Mouse (Mus musculus): ENCODE results near the gene Naga. TPM values are rescaled to one million over a fixed set of nuclear protein-coding genes. Genes with fewer than 3 reads are reported as not detected.

Naga gene
- polyA plus RNA-seq, 1 experiment from 2014 or later: 38.7 TPM

DNA sequence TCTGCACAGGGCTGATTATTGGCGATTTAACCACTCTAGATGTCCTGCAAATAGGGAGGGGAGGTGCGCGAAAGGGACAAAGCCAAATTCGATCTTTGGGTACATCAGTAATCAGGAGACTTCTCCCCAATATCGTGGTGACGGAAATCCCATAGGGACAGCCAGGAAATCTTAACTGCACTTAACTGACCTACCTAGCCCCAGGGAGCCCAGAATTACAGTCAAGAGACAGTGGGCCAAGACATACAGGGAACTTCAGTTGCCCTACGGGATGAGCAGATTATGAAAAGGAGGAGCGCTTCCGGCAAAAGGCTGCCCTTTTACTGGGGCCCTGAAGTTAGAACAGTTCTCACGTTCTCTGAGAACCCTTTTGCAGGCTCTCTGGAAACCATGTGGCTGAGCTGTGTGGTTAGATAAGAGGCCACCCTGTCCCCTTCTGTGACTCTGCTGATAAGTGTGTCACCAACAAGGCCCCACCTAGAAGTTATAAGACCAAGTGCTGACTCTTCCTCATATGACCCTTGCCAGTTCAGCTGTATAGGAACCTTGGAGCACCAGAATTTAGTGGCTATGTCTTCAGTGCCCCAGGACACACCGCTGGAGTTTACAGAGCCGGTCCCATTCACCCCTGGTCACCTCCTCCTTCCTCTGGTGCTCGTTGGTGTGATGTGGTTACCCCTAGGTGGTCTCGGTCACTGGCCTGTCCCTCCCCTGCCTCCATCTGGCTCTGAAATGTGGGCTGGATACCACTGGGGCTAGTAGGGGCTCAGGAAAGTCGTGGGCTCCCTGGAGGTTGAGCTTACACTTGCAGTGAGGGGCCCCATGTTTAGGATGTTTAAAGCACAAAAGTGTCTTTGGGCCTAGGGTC is 3.2 kb upstream of the Naga start:
- Histone ChIP-seq H3K9ac (peak overlapping the region; percentile 50; the same call in 1 of the 2 replicates), H3K4me1 (replicated peaks; ENCODE audit: control insufficient read depth, insufficient read depth, low read length) (peaks cover 16% of the 10 kb centered on the region), H3K9me3 (ENCODE audit: control insufficient read depth, low read length) (no peaks in the 10 kb centered on the region), H3K27ac (no peak overlapping the region), H3K36me3 (replicated peaks; ENCODE audit: control insufficient read depth, insufficient read depth) (no peaks in the 10 kb centered on the region), H3K27me3 (ENCODE audit: control insufficient read depth, insufficient read depth, low read length) (peaks cover 18% of the 10 kb centered on the region), H3K4me2 (replicated peaks) (peak overlapping the region; percentile 51), H3K4me3 (replicated peaks; ENCODE audit: low read length) (no peak overlapping the region)
- DNase-seq (ENCODE audit: low spot score) (no peak), ATAC-seq (ENCODE audit: low FRiP score) (no peak)
- 71% methylated on average over 15 of the region's 15 CpGs for WGBS

DNA sequence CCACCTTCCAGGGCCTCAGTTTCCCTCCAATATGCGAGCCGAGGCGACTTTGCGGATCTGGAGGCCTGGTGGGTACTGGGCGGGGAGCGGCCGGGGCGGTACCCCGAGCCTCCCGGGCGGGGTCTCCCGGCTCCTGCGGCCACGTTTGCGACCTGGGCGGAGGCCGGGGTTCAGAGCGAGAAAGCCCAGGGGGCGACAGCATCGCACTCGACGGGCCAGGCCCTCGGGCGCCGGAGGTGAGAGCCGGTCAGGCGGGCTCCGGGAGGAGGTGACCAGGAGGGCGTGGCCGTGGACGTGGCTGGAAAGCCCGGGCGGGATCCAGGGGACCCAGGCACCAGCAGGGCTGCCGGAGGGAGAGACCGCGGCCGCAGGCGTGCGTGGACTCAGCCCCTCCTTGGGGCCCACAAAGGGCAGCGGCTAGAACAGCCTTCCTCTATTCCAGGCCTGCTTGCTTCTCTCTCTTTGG is 2.3 kb upstream of the Naga start:
- DNase-seq (ENCODE audit: low spot score): no peak
- 5% methylated on average over 39 of the region's 40 CpGs for WGBS

DNA sequence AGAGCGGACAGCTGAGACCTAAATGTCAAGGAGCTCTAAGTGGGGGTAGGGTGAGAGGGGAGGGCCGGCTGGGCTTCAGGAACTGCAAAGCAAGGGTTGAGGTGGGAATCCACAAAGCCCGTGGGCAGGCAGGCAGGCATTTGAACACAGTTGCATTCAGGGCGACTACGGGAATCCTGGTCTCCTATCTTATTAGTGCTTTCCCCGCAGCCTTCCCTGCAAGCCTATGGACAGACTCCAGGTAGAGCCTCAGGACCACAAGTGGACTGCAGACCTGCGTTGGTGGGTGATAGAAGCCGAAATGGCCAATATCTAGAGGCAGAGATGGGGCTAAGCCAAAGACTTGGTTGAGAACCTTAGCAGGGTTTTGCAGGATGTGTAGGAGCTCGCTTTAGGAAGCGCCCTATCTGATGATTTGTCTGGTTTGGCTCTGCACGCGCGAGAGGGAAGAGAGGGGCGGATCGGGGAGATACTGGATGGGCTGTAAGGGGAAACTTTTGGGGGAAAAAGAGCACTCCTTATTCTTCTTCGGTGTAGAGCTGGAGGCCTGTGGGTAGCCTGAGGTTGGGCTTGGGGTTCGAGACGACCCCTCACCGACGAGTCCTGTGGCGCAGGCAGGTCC is 1.8 kb upstream of the Naga start:
- WGBS: 47% methylated on average over 21 of the region's 21 CpGs
- peaks cover 3% of the 10 kb centered on the region; the same call in 1 of the 2 replicates for H3K36me3 ChIP-seq (replicated peaks; ENCODE audit: control insufficient read depth, insufficient read depth)
- H3K4me3 ChIP-seq (replicated peaks; ENCODE audit: low read length): peak overlapping the region; percentile 24
- ATAC-seq (ENCODE audit: low FRiP score): no peak
- peak overlapping the region; percentile 51 for H3K4me2 ChIP-seq (replicated peaks)
- H3K27ac ChIP-seq: no peak overlapping the region
- peaks cover 18% of the 10 kb centered on the region for H3K27me3 ChIP-seq (ENCODE audit: control insufficient read depth, insufficient read depth, low read length)
- H3K9me3 ChIP-seq (ENCODE audit: control insufficient read depth, low read length): no peaks in the 10 kb centered on the region
- peaks cover 14% of the 10 kb centered on the region for H3K4me1 ChIP-seq (replicated peaks; ENCODE audit: control insufficient read depth, insufficient read depth, low read length)
- no peak for DNase-seq (ENCODE audit: low spot score)
- peak overlapping the region; percentile 50 for H3K9ac ChIP-seq

More for the DNA sequence above, 2.3 kb upstream of the Naga start:
- Histone ChIP-seq H3K27me3 (ENCODE audit: control insufficient read depth, insufficient read depth, low read length) (peaks cover 18% of the 10 kb centered on the region), H3K4me2 (replicated peaks) (peak overlapping the region; percentile 51), H3K4me3 (replicated peaks; ENCODE audit: low read length) (peak overlapping the region; percentile 24), H3K9ac (peak overlapping the region; percentile 50), H3K27ac (no peak overlapping the region), H3K9me3 (ENCODE audit: control insufficient read depth, low read length) (no peaks in the 10 kb centered on the region), H3K36me3 (replicated peaks; ENCODE audit: control insufficient read depth, insufficient read depth) (no peaks in the 10 kb centered on the region; the same call in 1 of the 2 replicates), H3K4me1 (replicated peaks; ENCODE audit: control insufficient read depth, insufficient read depth, low read length) (peaks cover 14% of the 10 kb centered on the region)
- no peak for ATAC-seq (ENCODE audit: low FRiP score)

DNA sequence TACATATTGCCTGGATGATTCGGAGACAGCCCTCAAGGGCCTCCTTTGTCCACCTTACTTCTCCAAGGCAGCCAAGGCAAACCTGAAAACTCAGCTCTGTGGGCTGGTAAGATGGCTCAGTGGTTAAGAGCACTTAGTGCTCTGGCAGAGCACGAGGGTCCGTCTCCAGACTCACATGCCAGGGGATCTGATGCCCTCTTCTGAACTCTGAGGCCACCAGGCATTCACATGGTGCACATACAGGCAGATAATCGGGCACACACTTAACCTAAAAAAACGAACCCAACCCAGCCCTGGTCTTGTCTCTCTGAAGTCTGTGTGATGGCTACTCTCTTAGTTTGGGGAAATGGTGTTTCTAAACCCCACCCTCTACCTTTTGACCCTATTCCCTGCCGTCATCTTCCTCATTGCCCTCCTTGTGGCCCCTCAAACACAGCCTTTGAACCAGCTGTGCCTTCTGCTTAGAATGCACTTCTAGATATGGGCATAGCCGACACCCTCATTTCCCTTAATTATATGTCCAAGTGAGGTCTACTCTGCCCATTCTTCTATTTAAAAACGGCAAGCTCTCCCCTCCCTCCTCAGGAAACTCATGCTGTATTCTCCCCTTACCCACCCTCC is 1.0 kb upstream of the Naga start:
- peaks cover 18% of the 10 kb centered on the region for H3K27me3 ChIP-seq (ENCODE audit: control insufficient read depth, insufficient read depth, low read length)
- ATAC-seq (ENCODE audit: low FRiP score): no peak
- H3K4me2 ChIP-seq (replicated peaks): peak overlapping the region; percentile 71; the same call in 1 of the 2 replicates
- H3K9me3 ChIP-seq (ENCODE audit: control insufficient read depth, low read length): no peaks in the 10 kb centered on the region
- H3K9ac ChIP-seq: no peak overlapping the region
- H3K27ac ChIP-seq: no peak overlapping the region
- peaks cover 11% of the 10 kb centered on the region for H3K36me3 ChIP-seq (replicated peaks; ENCODE audit: control insufficient read depth, insufficient read depth)
- DNase-seq (ENCODE audit: low spot score): no peak
- peaks cover 14% of the 10 kb centered on the region for H3K4me1 ChIP-seq (replicated peaks; ENCODE audit: control insufficient read depth, insufficient read depth, low read length)
- 81% methylated on average over 8 of the region's 8 CpGs for WGBS
- no peak overlapping the region for H3K4me3 ChIP-seq (replicated peaks; ENCODE audit: low read length)

DNA sequence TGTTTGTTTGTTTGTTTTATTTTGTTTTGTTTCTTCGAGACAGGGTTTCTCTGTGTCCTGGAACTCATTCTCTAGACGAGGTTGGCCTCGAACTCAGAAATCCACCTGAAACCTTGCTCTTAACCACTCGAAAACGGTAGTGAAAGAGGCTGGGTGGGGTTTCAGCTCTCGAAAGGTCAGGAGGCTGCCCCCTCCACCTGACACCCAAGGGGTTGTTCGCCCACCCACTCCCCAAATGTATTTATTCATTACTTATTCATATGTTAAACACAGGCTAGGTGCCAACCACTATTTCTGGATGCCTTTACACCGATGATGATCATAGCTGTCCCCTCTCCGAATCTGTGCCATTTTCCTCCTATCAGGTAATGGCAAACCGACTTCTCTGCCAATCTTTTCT is 425 bp upstream of the Naga start:
- DNase-seq (ENCODE audit: low spot score): no peak
- peaks cover 18% of the 10 kb centered on the region for H3K27me3 ChIP-seq (ENCODE audit: control insufficient read depth, insufficient read depth, low read length)
- H3K9ac ChIP-seq: peak overlapping the region; percentile 64
- H3K4me1 ChIP-seq (replicated peaks; ENCODE audit: control insufficient read depth, insufficient read depth, low read length): peaks cover 14% of the 10 kb centered on the region
- H3K36me3 ChIP-seq (replicated peaks; ENCODE audit: control insufficient read depth, insufficient read depth): peaks cover 16% of the 10 kb centered on the region
- H3K27ac ChIP-seq: no peak overlapping the region
- WGBS: 58% methylated on average over 10 of the region's 10 CpGs
- no peak for ATAC-seq (ENCODE audit: low FRiP score)
- H3K4me2 ChIP-seq (replicated peaks): peak overlapping the region; percentile 71
- H3K9me3 ChIP-seq (ENCODE audit: control insufficient read depth, low read length): no peaks in the 10 kb centered on the region
- H3K4me3 ChIP-seq (replicated peaks; ENCODE audit: low read length): peak overlapping the region; percentile 59

DNA sequence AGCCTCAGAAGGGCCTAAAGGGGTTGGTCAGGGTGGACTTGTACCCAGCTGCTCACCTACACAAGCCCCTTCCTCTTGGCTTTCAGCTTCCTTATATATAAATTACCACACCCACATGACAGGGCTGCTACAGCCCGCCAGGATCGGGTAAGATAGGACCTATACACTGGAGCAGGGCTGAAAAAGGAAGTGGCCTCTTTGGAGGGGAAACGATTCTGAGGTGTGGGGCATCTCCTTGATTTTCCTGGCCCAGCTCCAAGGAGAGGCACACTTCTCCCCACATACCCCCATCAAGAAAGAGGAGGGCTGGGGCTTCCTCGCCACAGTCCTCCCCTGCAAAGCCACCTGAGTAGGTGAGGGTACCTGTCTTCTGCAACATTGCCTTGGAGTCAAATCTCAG is 850 bp downstream of the Naga start:
- Histone ChIP-seq H3K4me2 (replicated peaks) (peak overlapping the region; percentile 71), H3K4me1 (replicated peaks; ENCODE audit: control insufficient read depth, insufficient read depth, low read length) (peaks cover 14% of the 10 kb centered on the region), H3K9ac (peak overlapping the region; percentile 64), H3K9me3 (ENCODE audit: control insufficient read depth, low read length) (no peaks in the 10 kb centered on the region), H3K27me3 (ENCODE audit: control insufficient read depth, insufficient read depth, low read length) (peaks cover 18% of the 10 kb centered on the region), H3K36me3 (replicated peaks; ENCODE audit: control insufficient read depth, insufficient read depth) (peaks cover 16% of the 10 kb centered on the region), H3K4me3 (replicated peaks; ENCODE audit: low read length) (peak overlapping the region; percentile 59), H3K27ac (no peak overlapping the region)
- ATAC-seq (ENCODE audit: low FRiP score) (no peak), DNase-seq (ENCODE audit: low spot score) (no peak)
- 55% methylated on average over 4 of the region's 4 CpGs for WGBS

DNA sequence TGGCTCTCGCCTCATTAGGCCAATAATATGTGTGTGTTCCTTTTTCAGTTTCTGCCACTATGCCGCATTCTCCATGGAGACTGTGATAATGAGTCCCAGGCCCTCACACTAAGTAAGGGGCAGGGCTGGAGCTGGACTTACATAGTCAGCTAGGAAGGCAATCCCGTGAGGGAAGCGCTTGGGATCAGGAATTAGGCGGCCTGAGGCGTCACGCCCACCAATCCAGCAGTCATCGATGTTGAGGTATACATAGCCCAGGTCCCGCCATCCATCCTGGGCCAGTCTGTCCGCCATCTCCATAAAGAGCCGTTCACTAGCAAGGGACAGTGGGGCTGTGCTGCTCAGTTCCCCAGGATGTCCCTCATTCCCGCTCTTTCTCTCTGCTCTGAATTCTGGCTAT is 2.1 kb downstream of the Naga start:
- H3K27ac ChIP-seq: no peak overlapping the region
- H3K9me3 ChIP-seq (ENCODE audit: control insufficient read depth, low read length): no peaks in the 10 kb centered on the region
- no peak overlapping the region for H3K9ac ChIP-seq

DNA sequence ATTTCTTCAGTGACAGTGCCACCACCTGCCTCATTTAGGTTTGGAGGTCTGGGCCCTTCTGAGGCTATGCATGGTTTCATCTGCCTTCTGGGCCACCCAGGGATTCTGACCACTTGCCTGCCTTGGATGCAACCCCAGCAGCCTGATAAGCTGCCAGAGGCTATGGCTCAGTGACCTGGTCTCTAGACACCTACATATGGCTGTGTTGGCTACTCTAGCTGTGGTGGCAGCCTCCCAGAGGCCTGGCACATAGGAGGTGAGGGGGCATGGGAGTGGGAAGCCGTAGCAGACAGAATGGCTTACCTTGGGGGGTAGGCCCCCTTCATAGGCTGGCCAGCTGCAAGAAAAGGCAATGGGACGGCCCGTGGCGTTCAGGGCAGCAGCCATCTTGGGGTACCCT is 3.5 kb downstream of the Naga start:
- Histone ChIP-seq H3K9ac (no peak overlapping the region), H3K36me3 (replicated peaks; ENCODE audit: control insufficient read depth, insufficient read depth) (peaks cover 16% of the 10 kb centered on the region), H3K4me1 (replicated peaks; ENCODE audit: control insufficient read depth, insufficient read depth, low read length) (peaks cover 11% of the 10 kb centered on the region), H3K4me3 (replicated peaks; ENCODE audit: low read length) (no peak overlapping the region), H3K27me3 (ENCODE audit: control insufficient read depth, insufficient read depth, low read length) (peaks cover 7% of the 10 kb centered on the region), H3K27ac (no peak overlapping the region), H3K9me3 (ENCODE audit: control insufficient read depth, low read length) (no peaks in the 10 kb centered on the region), H3K4me2 (replicated peaks) (no peak overlapping the region)
- DNase-seq (ENCODE audit: low spot score) (no peak), ATAC-seq (ENCODE audit: low FRiP score) (no peak)
- 96% methylated on average over 4 of the region's 4 CpGs for WGBS

More for the DNA sequence above, 2.1 kb downstream of the Naga start:
- DNase-seq (ENCODE audit: low spot score): no peak
- ATAC-seq (ENCODE audit: low FRiP score): no peak
- H3K27me3 ChIP-seq (ENCODE audit: control insufficient read depth, insufficient read depth, low read length): peaks cover 18% of the 10 kb centered on the region
- WGBS: 60% methylated on average over 12 of the region's 12 CpGs
- H3K4me1 ChIP-seq (replicated peaks; ENCODE audit: control insufficient read depth, insufficient read depth, low read length): peaks cover 14% of the 10 kb centered on the region
- peaks cover 16% of the 10 kb centered on the region for H3K36me3 ChIP-seq (replicated peaks; ENCODE audit: control insufficient read depth, insufficient read depth)
- H3K4me3 ChIP-seq (replicated peaks; ENCODE audit: low read length): no peak overlapping the region
- no peak overlapping the region for H3K4me2 ChIP-seq (replicated peaks)

DNA sequence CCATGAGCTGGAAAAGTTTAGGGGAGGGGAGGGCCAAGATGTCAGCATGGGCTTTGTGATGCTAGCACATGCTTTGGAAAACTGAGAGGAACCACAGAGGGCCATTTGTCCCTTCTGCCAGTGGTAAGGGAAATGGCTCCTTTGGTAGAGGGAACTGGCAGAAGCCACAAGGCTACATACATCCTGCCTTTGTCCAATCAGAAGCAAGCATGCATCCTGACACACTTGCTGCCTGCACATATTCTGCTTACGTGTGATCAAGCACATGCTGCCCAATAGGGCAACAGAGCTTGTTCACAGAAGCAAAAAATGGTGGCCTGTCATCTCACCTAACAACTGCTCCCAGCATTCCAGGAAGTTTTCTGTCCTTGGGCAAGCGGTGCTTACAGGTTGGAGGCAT is 13.3 kb downstream of the Naga start:
- no peaks in the 10 kb centered on the region for H3K4me1 ChIP-seq (replicated peaks; ENCODE audit: control insufficient read depth, insufficient read depth, low read length)
- H3K9ac ChIP-seq: no peak overlapping the region
- H3K36me3 ChIP-seq (replicated peaks; ENCODE audit: control insufficient read depth, insufficient read depth): peaks cover 5% of the 10 kb centered on the region
- no peak overlapping the region for H3K4me2 ChIP-seq (replicated peaks)
- no peak overlapping the region for H3K4me3 ChIP-seq (replicated peaks; ENCODE audit: low read length)
- ATAC-seq (ENCODE audit: low FRiP score) (no peak), DNase-seq (ENCODE audit: low spot score) (no peak)
- no peak overlapping the region for H3K27ac ChIP-seq
- no peaks in the 10 kb centered on the region for H3K9me3 ChIP-seq (ENCODE audit: control insufficient read depth, low read length)
- no peaks in the 10 kb centered on the region for H3K27me3 ChIP-seq (ENCODE audit: control insufficient read depth, insufficient read depth, low read length)
- 71% methylated on average over 2 of the region's 2 CpGs for WGBS

Data from hindbrain, embryonic 14.5 days (tissue).